Mouse (Mus musculus) lung, postnatal 4 days (tissue): ENCODE data around the gene Fam71a.
A peak's percentile ranks its signal among the peaks of the same experiment; 100 is the strongest.
"Not testable (repeated sequence)": the region's sequence is repeated elsewhere in the genome, so short reads cannot be mapped to it uniquely, and the experiment has no call there.

ENCODE experiments used
- DNase-seq, 2 experiments: peaks; one replicate each; pipeline ENCODE4 v3.0.0; 2021

Gene Fam71a

GRCm38 (mm10) chr1:191181469-191182259 lies 17.0 kb upstream of the Fam71a start:
- DNase-seq = no peak

- no peak for DNase-seq
These were observed 15.8 kb upstream of the Fam71a start for GRCm38 (mm10) chr1:191180397-191180796.

- DNase-seq = no peak
These were observed 15.2 kb upstream of the Fam71a start for GRCm38 (mm10) chr1:191179846-191180245.

- no peak for DNase-seq
These were observed 14.0 kb upstream of the Fam71a start for GRCm38 (mm10) chr1:191178511-191179188.

- no peak for DNase-seq
These were observed 12.3 kb upstream of the Fam71a start for GRCm38 (mm10) chr1:191176887-191177286.

GRCm38 (mm10) chr1:191172487-191172886 lies 7.9 kb upstream of the Fam71a start:
- peak; percentile 36 to 44 for DNase-seq

- no peak for DNase-seq
These were observed 5.8 kb upstream of the Fam71a start for GRCm38 (mm10) chr1:191170444-191170843.

- no peak for DNase-seq
These were observed 1.6 kb upstream of the Fam71a start for GRCm38 (mm10) chr1:191166189-191166588.

GRCm38 (mm10) chr1:191154314-191154713 lies 10.3 kb downstream of the Fam71a start:
- DNase-seq = no peak

GRCm38 (mm10) chr1:191153052-191153451 lies 11.6 kb downstream of the Fam71a start:
- DNase-seq = peak in 1 of 2 experiments; percentile 66

GRCm38 (mm10) chr1:191150924-191151605 lies 13.6 kb downstream of the Fam71a start:
- no peak for DNase-seq

GRCm38 (mm10) chr1:191149489-191149888 lies 15.1 kb downstream of the Fam71a start:
- not testable (repeated sequence) for DNase-seq

- no peak for DNase-seq
These were observed 23.6 kb downstream of the Fam71a start for GRCm38 (mm10) chr1:191140983-191141382.

- no peak for DNase-seq
These were observed 25.6 kb downstream of the Fam71a start for GRCm38 (mm10) chr1:191138874-191139495.

- DNase-seq = no peak
These were observed 26.2 kb downstream of the Fam71a start for GRCm38 (mm10) chr1:191138436-191138835.

GRCm38 (mm10) chr1:191135406-191135805 lies 29.2 kb downstream of the Fam71a start:
- no peak for DNase-seq

GRCm38 (mm10) chr1:191132934-191133333 lies 31.7 kb downstream of the Fam71a start:
- DNase-seq = no peak

GRCm38 (mm10) chr1:191132240-191132639 lies 32.4 kb downstream of the Fam71a start:
- DNase-seq = no peak

GRCm38 (mm10) chr1:191131692-191132091 lies 32.9 kb downstream of the Fam71a start:
- no peak for DNase-seq

GRCm38 (mm10) chr1:191125811-191126638 lies 38.6 kb downstream of the Fam71a start:
- DNase-seq = peak; percentile 69 to 79

- DNase-seq = no peak
These were observed 40.3 kb downstream of the Fam71a start for GRCm38 (mm10) chr1:191124288-191124687.

GRCm38 (mm10) chr1:191123696-191124095 lies 40.9 kb downstream of the Fam71a start:
- no peak for DNase-seq
